Mouse (Mus musculus) limb, embryonic 12.5 days (tissue): ENCODE data around the gene Alox12. TPM values are rescaled to one million over a fixed set of nuclear protein-coding genes. Genes with fewer than 3 reads are reported as not detected.

Experiments used
- ATAC-seq: fragments of 200-750 bp; cut with Nextera tagmentation; 2 replicates; pipeline ENCODE4 v1.8.0; 2017; ENCODE audit warnings: low read depth, moderate TSS enrichment; ENCODE audit not compliant: insufficient number of reproducible peaks, insufficient read depth, low FRiP score, low TSS enrichment
- H3K27ac ChIP-seq: fragments of 300-500 bp; sonication (generic); 2 replicates; pipeline ENCODE4 v1.5.1; 2016; ENCODE audit warnings: mild to moderate bottlenecking, moderate library complexity
- H3K27me3 ChIP-seq: fragments of 300-500 bp; sonication (generic); 2 replicates; pipeline ENCODE4 v1.6.1; 2016; ENCODE audit warnings: mild to moderate bottlenecking, moderate library complexity
- H3K36me3 ChIP-seq: fragments of 300-500 bp; sonication (generic); 2 replicates; pipeline ENCODE4 v1.6.1; 2016; ENCODE audit warnings: mild to moderate bottlenecking, moderate library complexity
- H3K4me1 ChIP-seq: fragments of 300-500 bp; sonication (generic); replicated peaks from 2 replicates; pipeline ENCODE4 v1.6.1; 2016
- H3K4me2 ChIP-seq: fragments of 300-500 bp; sonication (generic); 2 replicates; pipeline ENCODE4 v1.6.1; 2016; ENCODE audit warnings: mild to moderate bottlenecking, moderate library complexity
- H3K4me3 ChIP-seq: fragments of 300-500 bp; sonication (generic); replicated peaks from 2 replicates; pipeline ENCODE4 v1.5.1; 2016; ENCODE audit warnings: mild to moderate bottlenecking
- H3K9ac ChIP-seq: fragments of 300-500 bp; sonication (generic); replicated peaks from 2 replicates; pipeline ENCODE4 v1.6.1; 2016; ENCODE audit warnings: mild to moderate bottlenecking, moderate library complexity
- H3K9me3 ChIP-seq: fragments of 300-500 bp; sonication (generic); 2 replicates; pipeline ENCODE4 v1.6.1; 2016; ENCODE audit warnings: mild to moderate bottlenecking, moderate library complexity
- WGBS: fragments of 180-500 bp; shearing (Covaris S2); methylation state at CpG from one replicate; pipeline ENCODE4 v1.1.7; 2016; 5-methylcytosine and 5-hydroxymethylcytosine counted together
- polyA plus RNA-seq: library from polyadenylated mRNA; unstranded; fragments of >200 nt; fragmentation: Nextera tagmentation; extraction: Ambion mirVana; gene quantifications from 2 replicates; pipeline ENCODE4 v1.2.1, GENCODE M21; 2016

Gene Alox12
- polyA plus RNA-seq, 1 experiment from 2014 or later, result 2.8 TPM

GRCm38 (mm10) chr11:70220323-70220722 is 34.8 kb downstream of the Alox12 start:
- ATAC-seq, result no peak
- H3K4me3 ChIP-seq, result peak overlapping the region; percentile 52
- WGBS, result 2% methylated on average over 24 of the region's 24 CpGs

GRCm38 (mm10) chr11:70219873-70220272 is 35.3 kb downstream of the Alox12 start:
- 67% methylated on average over 7 of the region's 7 CpGs for WGBS
- H3K27me3 ChIP-seq, result peaks cover 50% of the 10 kb centered on the region

More at GRCm38 (mm10) chr11:70220323-70220722, 34.8 kb downstream of the Alox12 start:
- H3K9me3 ChIP-seq, result no peaks in the 10 kb centered on the region
- peak overlapping the region; percentile 68 for H3K9ac ChIP-seq
- peaks cover 27% of the 10 kb centered on the region; the same call in 1 of the 2 replicates for H3K36me3 ChIP-seq
- H3K27ac ChIP-seq, result peak overlapping the region; percentile 80
- peaks cover 33% of the 10 kb centered on the region for H3K4me1 ChIP-seq
- H3K4me2 ChIP-seq, result peak overlapping the region; percentile 81
- peaks cover 50% of the 10 kb centered on the region for H3K27me3 ChIP-seq

GRCm38 (mm10) chr11:70218741-70219470 is 36.2 kb downstream of the Alox12 start:
- H3K27me3 ChIP-seq, result peaks cover 50% of the 10 kb centered on the region
- no peaks in the 10 kb centered on the region for H3K9me3 ChIP-seq
- H3K4me3 ChIP-seq, result 0 out of 2 replicates have a peak overlapping the region, but pooled peaks have one; percentile 52
- 86% methylated on average over 15 of the region's 15 CpGs for WGBS
- ATAC-seq, result no peak
- H3K9ac ChIP-seq, result 0 out of 2 replicates have a peak overlapping the region, but pooled peaks have one; percentile 31
- H3K4me2 ChIP-seq, result peak overlapping the region; percentile 81
- no peak overlapping the region for H3K27ac ChIP-seq
- H3K36me3 ChIP-seq, result peaks cover 27% of the 10 kb centered on the region; the same call in 1 of the 2 replicates
- H3K4me1 ChIP-seq, result peaks cover 44% of the 10 kb centered on the region

More at GRCm38 (mm10) chr11:70219873-70220272, 35.3 kb downstream of the Alox12 start:
- H3K4me2 ChIP-seq, result peak overlapping the region; percentile 81
- ATAC-seq, result no peak
- no peaks in the 10 kb centered on the region for H3K9me3 ChIP-seq
- peaks cover 27% of the 10 kb centered on the region; the same call in 1 of the 2 replicates for H3K36me3 ChIP-seq
- peaks cover 34% of the 10 kb centered on the region for H3K4me1 ChIP-seq
- peak overlapping the region; percentile 68 for H3K9ac ChIP-seq
- peak overlapping the region; percentile 52 for H3K4me3 ChIP-seq
- peak overlapping the region; percentile 80; the same call in 1 of the 2 replicates for H3K27ac ChIP-seq

GRCm38 (mm10) chr11:70218039-70218438 is 37.1 kb downstream of the Alox12 start:
- H3K27ac ChIP-seq, result no peak overlapping the region
- WGBS, result 89% methylated on average over 4 of the region's 4 CpGs
- peaks cover 53% of the 10 kb centered on the region for H3K27me3 ChIP-seq

GRCm38 (mm10) chr11:70216103-70216502 is 39.0 kb downstream of the Alox12 start:
- WGBS, result 54% methylated on average over 3 of the region's 3 CpGs
- Histone ChIP-seq H3K27ac (no peak overlapping the region), H3K4me1 (peaks cover 39% of the 10 kb centered on the region), H3K4me3 (no peak overlapping the region), H3K27me3 (peaks cover 62% of the 10 kb centered on the region), H3K4me2 (no peak overlapping the region), H3K9me3 (no peaks in the 10 kb centered on the region), H3K36me3 (peaks cover 27% of the 10 kb centered on the region; the same call in 1 of the 2 replicates), H3K9ac (no peak overlapping the region)
- no peak for ATAC-seq

More at GRCm38 (mm10) chr11:70218039-70218438, 37.1 kb downstream of the Alox12 start:
- no peaks in the 10 kb centered on the region for H3K9me3 ChIP-seq
- H3K9ac ChIP-seq, result no peak overlapping the region
- H3K4me2 ChIP-seq, result no peak overlapping the region
- peaks cover 47% of the 10 kb centered on the region for H3K4me1 ChIP-seq
- H3K4me3 ChIP-seq, result no peak overlapping the region
- H3K36me3 ChIP-seq, result peaks cover 27% of the 10 kb centered on the region; the same call in 1 of the 2 replicates
- no peak for ATAC-seq

GRCm38 (mm10) chr11:70215301-70215700 is 39.9 kb downstream of the Alox12 start:
- Histone ChIP-seq H3K27ac (no peak overlapping the region), H3K9ac (no peak overlapping the region; the same call in 1 of the 2 replicates), H3K9me3 (no peaks in the 10 kb centered on the region), H3K4me1 (peaks cover 36% of the 10 kb centered on the region), H3K4me3 (peak overlapping the region; percentile 41), H3K36me3 (peaks cover 27% of the 10 kb centered on the region; the same call in 1 of the 2 replicates), H3K27me3 (peaks cover 67% of the 10 kb centered on the region), H3K4me2 (peak overlapping the region; percentile 71)
- ATAC-seq, result no peak
- 10% methylated on average over 22 of the region's 22 CpGs for WGBS

- peaks cover 67% of the 10 kb centered on the region for H3K27me3 ChIP-seq
- H3K27ac ChIP-seq, result no peak overlapping the region
- H3K4me3 ChIP-seq, result peak overlapping the region; percentile 41
- H3K4me1 ChIP-seq, result peaks cover 31% of the 10 kb centered on the region
- H3K4me2 ChIP-seq, result peak overlapping the region; percentile 71
- peaks cover 27% of the 10 kb centered on the region; the same call in 1 of the 2 replicates for H3K36me3 ChIP-seq
- no peak overlapping the region for H3K9ac ChIP-seq
- WGBS, result 3% methylated on average over 18 of the region's 18 CpGs
- no peaks in the 10 kb centered on the region for H3K9me3 ChIP-seq
- no peak for ATAC-seq
These were observed 40.3 kb downstream of the Alox12 start for GRCm38 (mm10) chr11:70214856-70215209.

- H3K9me3 ChIP-seq, result no peaks in the 10 kb centered on the region
- H3K4me3 ChIP-seq, result peak overlapping the region; percentile 41
- peak; percentile 49; the same call in 1 of the 2 replicates for ATAC-seq
- 1% methylated on average over 46 of the region's 46 CpGs for WGBS
- no peak overlapping the region for H3K27ac ChIP-seq
- H3K27me3 ChIP-seq, result peaks cover 67% of the 10 kb centered on the region
- peaks cover 26% of the 10 kb centered on the region for H3K4me1 ChIP-seq
- H3K4me2 ChIP-seq, result peak overlapping the region; percentile 71
- H3K9ac ChIP-seq, result peak overlapping the region; percentile 57
- H3K36me3 ChIP-seq, result peaks cover 27% of the 10 kb centered on the region; the same call in 1 of the 2 replicates
These were observed 40.8 kb downstream of the Alox12 start for GRCm38 (mm10) chr11:70214191-70214855.

- 9% methylated on average over 26 of the region's 26 CpGs for WGBS
- H3K9me3 ChIP-seq, result no peaks in the 10 kb centered on the region
- no peak for ATAC-seq
- peak overlapping the region; percentile 41 for H3K4me3 ChIP-seq
- H3K36me3 ChIP-seq, result peaks cover 23% of the 10 kb centered on the region; the same call in 1 of the 2 replicates
- H3K9ac ChIP-seq, result peak overlapping the region; percentile 57
- no peak overlapping the region for H3K27ac ChIP-seq
- H3K27me3 ChIP-seq, result peaks cover 67% of the 10 kb centered on the region
- H3K4me1 ChIP-seq, result peaks cover 21% of the 10 kb centered on the region
- peak overlapping the region; percentile 71 for H3K4me2 ChIP-seq
These were observed 41.4 kb downstream of the Alox12 start for GRCm38 (mm10) chr11:70213736-70214135.

- H3K9me3 ChIP-seq, result no peaks in the 10 kb centered on the region
- 13% methylated on average over 9 of the region's 9 CpGs for WGBS
- H3K9ac ChIP-seq, result no peak overlapping the region
- H3K27me3 ChIP-seq, result peaks cover 67% of the 10 kb centered on the region
- H3K27ac ChIP-seq, result no peak overlapping the region
- H3K36me3 ChIP-seq, result peaks cover 15% of the 10 kb centered on the region; the same call in 1 of the 2 replicates
- ATAC-seq, result no peak
- no peak overlapping the region for H3K4me3 ChIP-seq
- H3K4me2 ChIP-seq, result no peak overlapping the region
- H3K4me1 ChIP-seq, result peaks cover 18% of the 10 kb centered on the region
These were observed 42.3 kb downstream of the Alox12 start for GRCm38 (mm10) chr11:70212896-70213295.

GRCm38 (mm10) chr11:70212423-70212822 is 42.7 kb downstream of the Alox12 start, which contains the start of gene Slc16a11:
Slc16a11 (plus strand) TSS chr11:70212752.
- Histone ChIP-seq H3K4me2 (peak within 1 kb of the TSS; percentile 71), H3K27me3 (peaks cover 62% of the 10 kb centered on the region), H3K27ac (no peak within 1 kb of the TSS), H3K4me3 (peak within 1 kb of the TSS; percentile 41), H3K4me1 (peaks cover 18% of the 10 kb centered on the region), H3K9ac (no peak within 1 kb of the TSS), H3K36me3 (peaks cover 10% of the 10 kb centered on the region; the same call in 1 of the 2 replicates), H3K9me3 (no peaks in the 10 kb centered on the region)
- no peak for ATAC-seq
- WGBS, result 61% methylated on average over 6 of the region's 6 CpGs
